Mouse (Mus musculus): ENCODE measurements around the gene Fscn3. TPM values are rescaled to one million over a fixed set of nuclear protein-coding genes. Genes with fewer than 3 reads are reported as not detected.

Gene Fscn3
- total and polyA plus RNA-seq, 3 experiments: not detected

DNA sequence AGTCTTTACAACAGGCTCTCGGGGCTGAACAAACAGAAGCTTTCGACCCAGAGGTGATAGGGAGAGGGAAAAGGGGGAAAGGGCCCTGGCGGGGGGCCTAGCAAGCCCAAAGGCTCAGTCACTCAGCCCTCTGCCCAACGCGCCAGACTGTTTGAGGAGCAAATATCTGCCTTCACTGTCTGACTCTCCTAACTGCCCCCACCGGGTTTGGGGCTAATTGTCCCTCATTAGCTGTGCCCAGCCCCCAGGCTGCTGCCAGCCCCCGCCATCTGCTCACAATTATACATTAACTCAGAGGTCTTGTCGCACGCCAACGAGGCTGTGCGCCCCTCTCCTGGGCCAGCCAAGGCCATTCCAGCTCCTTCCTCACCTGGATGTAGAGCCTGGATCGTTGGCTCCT is 23.4 kb downstream of the Fscn3 start:
- Histone ChIP-seq H3K79me2 (replicated peaks; ENCODE audit: control insufficient read depth, extremely low read depth, insufficient read depth, poor library complexity, severe bottlenecking) (no peaks in the 10 kb centered on the region), H3K4me1 (ENCODE audit: control insufficient read depth in 1 of 2, insufficient read depth in 2 of 2) (peaks cover 0 to 3% of the 10 kb centered on the region in 2 experiments; a peak in 3 of 4 replicates), H3K9me3 (replicated peaks; ENCODE audit: low read length) (no peaks in the 10 kb centered on the region), H3K36me3 (replicated peaks in 1 of 2; ENCODE audit: control insufficient read depth in 1 of 2, insufficient read depth in 1 of 2, low read length in 1 of 2) (no peaks in the 10 kb centered on the region), H3K4me2 (ENCODE audit: insufficient read depth, low read depth, poor library complexity, severe bottlenecking) (no peak overlapping the region), H3K27me3 (replicated peaks) (peaks cover 27% of the 10 kb centered on the region), H3K27ac (ENCODE audit: insufficient read depth, low read depth) (no peak overlapping the region), H3K9ac (ENCODE audit: insufficient read depth, low read depth) (no peak overlapping the region), H3K4me3 (replicated peaks in 1 of 3; ENCODE audit: low read depth in 2 of 3, low read length in 2 of 3, poor library complexity in 1 of 3) (no peak overlapping the region)
- DNase-seq (ENCODE audit: extremely low read depth): no peak
- in situ Hi-C loops (cut with MboI; ENCODE audit: low pct_ligation_motif_present, low pct_unique_long_range_greater_than_20kb, low sequenced_read_pairs): no loop called here
- TF ChIP-seq ETS1 (conservative IDR thresholded peaks at IDR 0.05; ENCODE audit: low read depth, low read length): no peak
- TF ChIP-seq ZKSCAN1 (IDR thresholded peaks at IDR 0.05; ENCODE audit: borderline replicate concordance, low read depth, low read length): no peak
- no peak for TF ChIP-seq ZNF384 (IDR thresholded peaks at IDR 0.05; ENCODE audit: low read depth, low read length)
- no peak for TF ChIP-seq E2F4 (IDR thresholded peaks at IDR 0.05; ENCODE audit: insufficient replicate concordance, low read depth, low read length)
- TF ChIP-seq JUN (IDR thresholded peaks at IDR 0.05; ENCODE audit: insufficient read depth, low read depth, low read length): no peak
- dilution Hi-C loops (cut with MboI; ENCODE audit: extremely low pct_ligation_motif_present, extremely low pct_unique_long_range_greater_than_20kb, low sequenced_read_pairs): no loop called here

DNA sequence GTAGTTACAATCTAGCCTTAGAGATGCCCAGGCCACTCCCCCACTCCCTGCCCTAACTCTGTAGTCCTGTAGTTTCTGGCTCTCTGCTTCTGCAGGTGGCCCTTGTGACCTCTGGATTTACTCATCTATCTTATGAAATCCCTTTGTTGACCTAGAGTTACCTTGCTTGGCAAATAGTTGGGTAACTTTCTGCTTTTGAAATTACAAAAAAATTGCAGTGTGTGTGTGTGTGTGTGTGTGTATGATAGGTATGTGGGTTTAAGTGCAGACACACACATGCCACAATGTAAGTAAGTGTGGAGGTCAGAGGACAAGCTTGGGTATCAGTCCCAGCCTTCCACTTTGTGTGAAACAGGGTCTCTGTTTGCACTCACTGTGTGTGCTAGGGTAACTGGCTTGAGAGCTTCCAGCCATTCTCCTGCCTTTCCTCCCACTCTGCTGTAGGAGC is 31.7 kb downstream of the Fscn3 start:
- no peaks in the 10 kb centered on the region for H3K4me1 ChIP-seq (ENCODE audit: control insufficient read depth in 1 of 2, insufficient read depth in 2 of 2)
- in situ Hi-C loops (cut with MboI; ENCODE audit: low pct_ligation_motif_present, low pct_unique_long_range_greater_than_20kb, low sequenced_read_pairs): no loop called here
- no peak overlapping the region for H3K9ac ChIP-seq (ENCODE audit: insufficient read depth, low read depth)
- dilution Hi-C loops (cut with MboI; ENCODE audit: extremely low pct_ligation_motif_present, extremely low pct_unique_long_range_greater_than_20kb, low sequenced_read_pairs): no loop called here
- no peak overlapping the region for H3K4me2 ChIP-seq (ENCODE audit: insufficient read depth, low read depth, poor library complexity, severe bottlenecking)
- DNase-seq (ENCODE audit: extremely low read depth): no peak
- H3K9me3 ChIP-seq (replicated peaks; ENCODE audit: low read length): no peaks in the 10 kb centered on the region
- H3K79me2 ChIP-seq (replicated peaks; ENCODE audit: control insufficient read depth, extremely low read depth, insufficient read depth, poor library complexity, severe bottlenecking): no peaks in the 10 kb centered on the region
- no peak overlapping the region for H3K27ac ChIP-seq (ENCODE audit: insufficient read depth, low read depth)
- no peak overlapping the region for H3K4me3 ChIP-seq (replicated peaks in 1 of 3; ENCODE audit: low read depth in 2 of 3, low read length in 2 of 3, poor library complexity in 1 of 3)
- H3K27me3 ChIP-seq (replicated peaks): no peaks in the 10 kb centered on the region
- H3K36me3 ChIP-seq (replicated peaks in 1 of 2; ENCODE audit: control insufficient read depth in 1 of 2, insufficient read depth in 1 of 2, low read length in 1 of 2): no peaks in the 10 kb centered on the region
- TF ChIP-seq ZMIZ1 (IDR thresholded peaks at IDR 0.05; ENCODE audit: low read depth, low read length) (no peak), ETS1 (conservative IDR thresholded peaks at IDR 0.05; ENCODE audit: low read depth, low read length) (no peak)

DNA sequence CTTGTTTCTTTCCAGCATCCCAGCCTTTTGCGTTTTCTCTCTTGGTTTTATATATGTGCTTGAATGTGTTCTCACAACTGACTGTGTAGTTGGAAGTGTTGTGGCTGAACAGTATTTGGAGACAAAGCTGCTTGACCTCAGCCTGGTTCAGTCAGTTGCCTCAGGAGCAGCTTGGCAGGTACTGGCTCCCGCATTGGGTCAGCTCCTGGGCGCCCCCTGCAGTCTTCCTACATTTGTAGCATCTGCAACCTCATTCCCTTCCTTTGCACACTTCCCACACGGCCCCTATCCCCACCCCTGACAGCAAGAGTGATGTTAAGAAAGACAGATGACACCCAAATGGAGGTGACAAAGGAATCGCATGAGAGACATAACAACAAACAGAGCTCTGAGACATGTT is 32.9 kb downstream of the Fscn3 start:
- dilution Hi-C loops (cut with MboI; ENCODE audit: extremely low pct_ligation_motif_present, extremely low pct_unique_long_range_greater_than_20kb, low sequenced_read_pairs) (no loop called here), in situ Hi-C loops (cut with MboI; ENCODE audit: low pct_ligation_motif_present, low pct_unique_long_range_greater_than_20kb, low sequenced_read_pairs) (no loop called here)
- Histone ChIP-seq H3K27ac (ENCODE audit: insufficient read depth, low read depth) (no peak overlapping the region), H3K4me2 (ENCODE audit: insufficient read depth, low read depth, poor library complexity, severe bottlenecking) (peak overlapping the region; percentile 81), H3K9ac (ENCODE audit: insufficient read depth, low read depth) (no peak overlapping the region), H3K9me3 (replicated peaks; ENCODE audit: low read length) (no peaks in the 10 kb centered on the region), H3K36me3 (replicated peaks in 1 of 2; ENCODE audit: control insufficient read depth in 1 of 2, insufficient read depth in 1 of 2, low read length in 1 of 2) (no peaks in the 10 kb centered on the region), H3K4me3 (replicated peaks in 1 of 3; ENCODE audit: low read depth in 2 of 3, low read length in 2 of 3, poor library complexity in 1 of 3) (no peak overlapping the region), H3K27me3 (replicated peaks) (no peaks in the 10 kb centered on the region), H3K4me1 (ENCODE audit: control insufficient read depth in 1 of 2, insufficient read depth in 2 of 2) (no peaks in the 10 kb centered on the region), H3K79me2 (replicated peaks; ENCODE audit: control insufficient read depth, extremely low read depth, insufficient read depth, poor library complexity, severe bottlenecking) (no peaks in the 10 kb centered on the region)
- peak; percentile 24 for DNase-seq (ENCODE audit: extremely low read depth)
- TF ChIP-seq RAD21 (IDR thresholded peaks at IDR 0.05; ENCODE audit: low read depth, low read length) (peak; percentile 59), KAT2A (IDR thresholded peaks at IDR 0.05; ENCODE audit: insufficient replicate concordance, low read length) (no peak), EP300 (IDR thresholded peaks at IDR 0.05; ENCODE audit: low read length) (no peak), MYC (IDR thresholded peaks at IDR 0.05; ENCODE audit: low read depth, low read length) (no peak), CTCF (conservative IDR thresholded peaks at IDR 0.05 in 1 of 2, IDR thresholded peaks at IDR 0.05 in 1 of 2; ENCODE audit: low read depth in 2 of 2, low read length in 2 of 2) (peak; percentile 18 to 76; a peak in 3 of 4 replicates), MAFK (IDR thresholded peaks at IDR 0.05; ENCODE audit: insufficient replicate concordance, low read length) (no peak), JUN (IDR thresholded peaks at IDR 0.05; ENCODE audit: insufficient read depth, low read depth, low read length) (no peak), ETS1 (conservative IDR thresholded peaks at IDR 0.05; ENCODE audit: low read depth, low read length) (no peak), NRF1 (IDR thresholded peaks at IDR 0.05; ENCODE audit: low read depth, low read length) (no peak), SMC3 (IDR thresholded peaks at IDR 0.05; ENCODE audit: low read depth, low read length) (peak; percentile 69)

All from CH12.LX (cell line).